Mouse (Mus musculus) CD4-positive helper T cell, adult 2 months (primary cell): Measurements from ENCODE around the gene Wdr60.
"Not testable (repeated sequence)": the region's sequence is repeated elsewhere in the genome, so short reads cannot be mapped to it uniquely, and the experiment has no call there.

Source experiments
- DNase-seq: peaks from one replicate; pipeline ENCODE4 v3.0.0-alpha.2; 2012; ENCODE audit warnings: low read depth, missing footprints, low spot score

Gene Wdr60

GRCm38 (mm10) chr12:116262555-116263341, at the start of gene Wdr60:
TSS of gene Wdr60 (minus strand) at chr12:116263022.
- peak; percentile 82 for DNase-seq

- DNase-seq = no peak
Measured at GRCm38 (mm10) chr12:116308612-116309011, 45.8 kb upstream of the Wdr60 start.

GRCm38 (mm10) chr12:116307870-116308269, 45.0 kb upstream of the Wdr60 start:
- DNase-seq = no peak

- no peak for DNase-seq
Measured at GRCm38 (mm10) chr12:116306042-116306441, 43.2 kb upstream of the Wdr60 start.

GRCm38 (mm10) chr12:116302181-116302580, 39.4 kb upstream of the Wdr60 start:
- DNase-seq = no peak

GRCm38 (mm10) chr12:116299906-116300305, 37.1 kb upstream of the Wdr60 start:
- no peak for DNase-seq

GRCm38 (mm10) chr12:116293599-116294292, 30.9 kb upstream of the Wdr60 start:
- peak; percentile 11 for DNase-seq

DNA sequence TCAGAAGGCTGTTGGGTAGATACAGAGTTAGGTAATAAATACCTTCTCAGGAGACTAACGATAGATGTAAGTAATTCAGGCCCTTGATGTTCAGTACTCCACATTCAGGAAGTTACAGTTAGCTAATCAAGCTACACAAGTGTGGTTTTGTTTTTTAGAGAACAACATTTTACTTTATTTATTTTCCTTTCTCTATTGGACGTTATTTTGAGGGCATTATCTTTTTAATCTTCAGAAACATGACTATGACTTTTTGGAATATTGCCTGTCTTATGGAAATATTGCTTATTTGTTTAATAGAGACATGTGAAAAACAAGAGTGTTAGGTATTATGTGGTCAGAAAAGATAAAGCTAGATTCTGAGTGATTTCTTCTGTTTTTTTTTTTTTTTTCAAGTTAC, 30.4 kb upstream of the Wdr60 start:
- no peak for DNase-seq

DNA sequence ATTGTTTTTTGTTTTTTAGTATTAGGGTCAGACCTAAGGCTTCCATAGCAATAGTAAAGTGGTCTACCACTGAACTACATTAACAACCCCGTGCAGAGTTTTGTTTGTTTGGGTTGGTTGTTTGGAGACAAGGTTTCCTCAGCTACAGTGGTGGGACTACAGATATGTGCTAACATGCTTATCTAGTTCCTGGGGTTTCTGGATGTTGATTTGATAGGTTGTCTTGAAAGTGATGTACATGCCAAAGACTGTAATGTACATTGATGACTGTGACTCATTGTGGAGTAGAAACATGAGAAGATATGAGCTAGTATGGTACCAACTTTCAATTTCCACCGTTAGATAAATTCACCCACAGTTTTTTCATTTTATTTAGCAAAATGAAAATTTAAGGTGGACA, 20.7 kb upstream of the Wdr60 start:
- DNase-seq = peak; percentile 57

DNA sequence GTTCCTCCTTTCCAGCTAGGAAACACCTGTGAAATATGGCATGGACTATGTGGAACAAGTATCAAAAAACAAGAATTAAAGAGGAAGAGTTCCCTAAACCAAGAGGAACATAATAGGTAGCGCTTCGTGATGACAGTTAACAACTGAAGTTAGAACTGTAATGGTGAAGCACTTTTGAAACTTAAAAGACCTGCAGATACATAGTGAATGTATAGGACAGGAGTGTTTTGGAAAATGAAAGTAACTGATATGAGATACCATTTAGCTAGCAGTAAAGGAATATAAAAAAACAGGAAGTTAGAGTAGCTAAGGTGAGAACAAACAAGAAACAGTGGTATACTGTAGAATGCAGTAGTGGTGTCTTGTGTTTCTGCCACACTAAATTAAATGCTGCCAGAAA, 20.0 kb upstream of the Wdr60 start:
- DNase-seq = peak; percentile 64

DNA sequence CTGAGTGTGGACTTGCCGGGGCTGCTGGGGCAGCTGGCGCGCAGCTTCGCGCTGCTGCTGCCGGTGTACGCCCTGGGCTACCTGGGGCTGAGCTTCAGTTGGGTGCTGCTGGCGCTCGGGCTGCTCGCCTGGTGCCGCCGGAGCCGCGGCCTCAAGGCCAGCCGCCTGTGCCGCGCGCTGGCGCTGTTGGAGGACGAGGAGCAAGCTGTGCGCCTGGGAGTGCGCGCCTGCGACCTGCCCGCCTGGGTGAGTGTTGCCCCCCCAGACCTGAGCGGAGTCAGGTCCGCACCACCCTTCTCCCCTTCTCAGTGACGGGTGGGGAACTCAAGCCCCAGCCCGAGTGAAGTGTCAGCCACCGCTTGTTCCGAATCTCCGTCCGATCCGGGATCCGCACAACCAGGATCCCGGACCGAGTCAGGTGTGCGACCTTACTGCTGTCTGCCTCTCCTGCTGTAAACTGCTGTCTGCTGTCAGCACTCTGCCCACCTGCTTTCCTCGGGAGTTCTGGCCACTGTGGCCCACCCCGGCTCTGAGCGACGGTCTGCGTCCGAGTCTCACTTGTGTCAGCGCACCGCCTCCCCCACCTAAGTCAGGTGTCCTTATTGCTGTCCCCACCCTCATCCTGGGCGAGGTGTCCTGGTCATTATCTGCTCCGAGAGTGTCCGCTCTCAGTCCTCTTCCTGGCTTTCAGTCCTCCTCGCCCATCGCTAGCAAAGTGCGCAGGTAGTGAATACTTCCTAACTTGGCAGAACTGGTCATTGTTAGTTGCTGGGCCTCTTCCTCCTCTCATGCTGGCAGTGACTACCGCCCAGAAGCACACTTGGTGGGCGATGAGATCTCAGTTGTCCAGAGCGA, 18.8 kb upstream of the Wdr60 start:
- no peak for DNase-seq

- DNase-seq = peak; percentile 99
Measured at GRCm38 (mm10) chr12:116280653-116281364, 18.0 kb upstream of the Wdr60 start, which contains the start of gene Esyt2. TSS of gene Esyt2 (plus strand) at chr12:116281196.

DNA sequence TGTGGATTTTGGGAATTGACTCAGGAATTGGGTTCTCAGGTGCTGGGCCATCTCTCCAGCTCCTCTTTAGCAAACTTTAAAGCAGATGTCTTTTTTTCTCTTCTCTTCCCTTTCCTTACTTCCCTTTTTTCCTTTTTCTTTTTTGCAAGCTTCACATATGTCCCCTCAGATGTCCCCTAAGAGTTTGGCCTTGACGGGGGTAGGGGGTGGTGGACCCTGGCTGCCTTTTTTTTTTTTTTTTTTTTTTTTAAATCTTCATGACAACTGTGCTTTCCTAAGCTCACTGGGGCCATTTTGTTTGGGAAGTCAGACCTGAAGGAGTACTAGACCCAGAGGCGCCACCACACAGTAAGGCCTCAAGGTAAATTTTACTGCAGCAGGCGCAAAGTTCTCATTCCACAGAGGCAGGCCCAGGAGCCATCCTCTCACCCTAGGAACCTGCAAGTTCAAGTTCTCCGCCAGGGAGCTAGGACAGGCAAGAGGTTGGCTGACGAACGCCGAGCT, 17.4 kb upstream of the Wdr60 start:
- no peak for DNase-seq

- DNase-seq = no peak
Measured at GRCm38 (mm10) chr12:116279181-116279580, 16.4 kb upstream of the Wdr60 start.

GRCm38 (mm10) chr12:116278541-116278940, 15.7 kb upstream of the Wdr60 start:
- DNase-seq = no peak

GRCm38 (mm10) chr12:116276961-116277360, 14.1 kb upstream of the Wdr60 start:
- no peak for DNase-seq

DNA sequence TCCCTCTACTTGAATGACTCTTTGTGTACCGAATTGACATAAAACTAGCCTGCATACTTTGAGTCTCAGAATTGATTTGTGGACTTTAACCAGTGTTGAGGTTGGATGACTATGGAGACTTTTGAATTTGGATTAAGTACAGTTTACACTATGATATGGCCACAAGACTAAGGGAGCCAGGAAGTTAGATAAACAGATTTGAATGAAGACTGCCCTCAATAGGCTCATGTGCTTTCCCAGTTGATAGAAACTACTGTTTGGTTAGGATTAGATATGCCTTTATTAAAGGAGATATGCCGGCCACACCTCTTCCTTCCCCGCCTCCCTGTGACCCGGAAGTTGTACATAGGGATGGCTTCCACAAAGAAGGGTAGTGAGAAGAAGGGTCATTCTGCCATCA, 12.8 kb upstream of the Wdr60 start:
- no peak for DNase-seq

DNA sequence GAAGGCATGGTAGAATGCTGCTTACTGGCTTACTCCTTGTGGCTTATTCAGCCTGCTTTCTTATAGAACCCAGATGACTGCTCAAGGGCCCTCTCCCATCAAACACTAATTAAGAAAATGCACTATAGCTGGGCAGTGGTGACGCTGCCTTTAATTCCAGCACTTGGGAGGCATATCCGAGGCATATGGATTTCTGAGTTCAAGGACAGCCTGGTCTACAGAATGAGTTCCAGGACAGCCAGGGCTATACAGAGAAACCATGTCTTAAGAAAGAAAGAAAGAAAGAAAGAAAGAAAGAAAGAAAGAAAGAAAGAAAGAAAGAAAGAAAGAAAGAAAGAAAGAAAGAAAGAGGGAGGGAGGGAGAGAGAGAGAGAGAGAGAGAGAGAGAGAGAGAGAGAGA, 12.3 kb upstream of the Wdr60 start, which contains the start of gene Gm11027:
Gene Gm11027, plus strand, starts transcription at position 301 of the 400 bp plus-strand sequence.
- DNase-seq = not testable (repeated sequence)

DNA sequence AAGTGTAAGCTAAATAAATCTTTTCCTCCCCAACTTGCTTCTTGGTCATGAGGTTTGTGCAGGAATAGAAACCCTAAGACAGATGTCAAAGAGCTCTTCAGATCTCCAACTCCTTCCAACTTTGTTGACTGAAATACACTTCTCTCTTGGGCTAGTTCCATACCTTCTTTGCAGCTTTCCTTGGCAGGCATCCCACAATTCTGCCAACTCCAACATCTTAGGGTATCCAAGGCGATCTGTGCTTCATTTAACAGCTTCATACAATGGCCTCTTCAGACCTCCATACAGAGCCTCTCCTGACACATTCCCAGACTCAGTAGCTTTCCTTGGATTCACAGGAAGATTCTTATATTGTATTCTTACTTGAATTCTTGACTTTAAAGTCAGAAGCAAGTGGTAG, 10.9 kb upstream of the Wdr60 start:
- no peak for DNase-seq

DNA sequence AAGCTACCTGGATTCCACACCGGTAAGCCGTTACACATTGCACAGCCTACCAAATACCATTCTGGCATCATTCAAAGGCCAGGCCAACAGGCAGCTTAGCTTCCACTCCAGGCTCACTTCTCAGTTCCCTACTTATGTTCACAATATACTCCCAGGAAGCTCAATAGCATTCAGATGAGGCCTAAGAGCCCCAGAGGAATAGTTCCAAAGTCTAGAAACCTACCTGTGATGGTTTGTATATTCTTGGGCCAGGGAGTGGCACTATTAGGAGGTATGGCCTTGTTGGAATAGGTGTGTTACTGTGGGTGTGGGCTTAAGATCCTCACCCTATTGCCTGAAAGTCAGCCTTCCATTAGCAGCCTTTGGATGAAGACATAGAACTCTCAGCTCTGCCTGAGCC, 8.2 kb upstream of the Wdr60 start:
- DNase-seq = no peak

- no peak for DNase-seq
Measured at GRCm38 (mm10) chr12:116270538-116270937, 7.7 kb upstream of the Wdr60 start.
